Mouse (Mus musculus): ENCODE measurements at regions not wholly inside any gene's neighbourhood (a gene's known extent, or its start where the extent isn't known, plus 50 kb on each side); places are given as distances from the start of the nearest gene placed in this dataset.

GRCm38 (mm10) chr6:103967811-103968420 lies 457.5 kb downstream of the Chl1 start:
- no peak for TF ChIP-seq CTCF (IDR thresholded peaks at IDR 0.05; ENCODE audit: low read depth, low read length)
- TF ChIP-seq TAL1 (conservative IDR thresholded peaks at IDR 0.05; ENCODE audit: low read depth, low read length) = no peak
- no peak for TF ChIP-seq GATA1 (IDR thresholded peaks at IDR 0.05; ENCODE audit: borderline replicate concordance, low read length)
- TF ChIP-seq POLR2AphosphoS5 (IDR thresholded peaks at IDR 0.05; ENCODE audit: insufficient replicate concordance, low read depth, low read length) = no peak
- no peak for TF ChIP-seq GATA2 (IDR thresholded peaks at IDR 0.05; ENCODE audit: borderline replicate concordance, low read depth, low read length)

Measured in G1E (cell line).